Mouse (Mus musculus) megakaryocyte, embryonic 14.5 days (primary cell): ENCODE measurements around the gene Rnaset2a. TPM values are rescaled to one million over a fixed set of nuclear protein-coding genes. Genes with fewer than 3 reads are reported as not detected.
"Not testable (repeated sequence)": the region's sequence is repeated elsewhere in the genome, so short reads cannot be mapped to it uniquely, and the experiment has no call there.

Experiments used
- H3K27me3 ChIP-seq: replicated peaks from 2 replicates; pipeline ENCODE3; 2012; ENCODE audit warnings: inconsistent platforms
- H3K36me3 ChIP-seq: replicated peaks from 2 replicates; pipeline ENCODE3; 2012; ENCODE audit warnings: low read length, inconsistent platforms, mixed read lengths
- H3K4me1 ChIP-seq: 2 replicates; pipeline ENCODE4 v1.6.1; 2012; ENCODE audit warnings: inconsistent platforms
- H3K4me3 ChIP-seq: replicated peaks from 2 replicates; pipeline ENCODE3; 2012; ENCODE audit warnings: moderate library complexity, mild to moderate bottlenecking, inconsistent platforms
- H3K9me3 ChIP-seq: 2 replicates; pipeline ENCODE4 v1.6.1; 2012; ENCODE audit warnings: inconsistent platforms
- polyA plus RNA-seq: library from polyadenylated mRNA; stranded (reverse); fragments of >175 nt; gene quantifications from 2 replicates; pipeline ENCODE4 v1.2.3, GENCODE M21; 2012; ENCODE audit warnings: low replicate concordance; ENCODE audit not compliant: insufficient read depth

Gene Rnaset2a
- polyA plus RNA-seq, 1 experiment: 88.8 TPM

GRCm38 (mm10) chr17:8100405-8101296 is 47.2 kb downstream of the Rnaset2a start:
- H3K4me3 ChIP-seq, H3K36me3 ChIP-seq, H3K4me1 ChIP-seq, H3K27me3 ChIP-seq, H3K9me3 ChIP-seq: not testable (repeated sequence)

GRCm38 (mm10) chr17:8096199-8096598 is 51.7 kb downstream of the Rnaset2a start:
- not testable (repeated sequence) for H3K27me3 ChIP-seq, H3K4me3 ChIP-seq, H3K9me3 ChIP-seq, H3K36me3 ChIP-seq, H3K4me1 ChIP-seq

- H3K9me3 ChIP-seq, H3K36me3 ChIP-seq, H3K27me3 ChIP-seq, H3K4me1 ChIP-seq, H3K4me3 ChIP-seq: not testable (repeated sequence)
Observed at GRCm38 (mm10) chr17:8095653-8096052, 52.2 kb downstream of the Rnaset2a start.

- H3K4me1 ChIP-seq, H3K36me3 ChIP-seq, H3K27me3 ChIP-seq, H3K9me3 ChIP-seq, H3K4me3 ChIP-seq: not testable (repeated sequence)
Observed at GRCm38 (mm10) chr17:8092537-8093526, 55.1 kb downstream of the Rnaset2a start.

GRCm38 (mm10) chr17:8091320-8091719 is 56.6 kb downstream of the Rnaset2a start:
- H3K4me3 ChIP-seq, H3K4me1 ChIP-seq, H3K9me3 ChIP-seq, H3K36me3 ChIP-seq, H3K27me3 ChIP-seq: not testable (repeated sequence)

- H3K9me3 ChIP-seq, H3K4me3 ChIP-seq, H3K36me3 ChIP-seq, H3K4me1 ChIP-seq, H3K27me3 ChIP-seq: not testable (repeated sequence)
Observed at GRCm38 (mm10) chr17:8069847-8070246, 78.0 kb downstream of the Rnaset2a start.

Other genes with a start within 250 kb of the Rnaset2a start
- 0.49 TPM in 1 of 2 replicates, not detected in the other for gene Tagap, start 222.1 kb downstream of the Rnaset2a start, polyA plus RNA-seq
- gene Rsph3a, start 202.5 kb downstream of the Rnaset2a start, polyA plus RNA-seq: 62.6 and 98.0 TPM in 2 replicates
- not detected in 2 replicates for gene Gm49673, start 309 bp downstream of the Rnaset2a start, polyA plus RNA-seq
- gene Fgfr1op, start 17.4 kb upstream of the Rnaset2a start, polyA plus RNA-seq: 2.2 TPM in 1 of 2 replicates, not detected in the other
- not detected in 2 replicates for gene Ccr6, start 87.9 kb upstream of the Rnaset2a start, polyA plus RNA-seq
- gene Mpc1, start 134.8 kb upstream of the Rnaset2a start, polyA plus RNA-seq: 33.7 TPM in 1 of 2 replicates, not detected in the other
- gene Sft2d1, start 163.0 kb upstream of the Rnaset2a start, polyA plus RNA-seq: 81.6 and 131 TPM in 2 replicates
- 0.48 and 1.9 TPM in 2 replicates for gene Prr18, start 189.4 kb upstream of the Rnaset2a start, polyA plus RNA-seq
- not detected in 2 replicates for gene T2, start 207.9 kb upstream of the Rnaset2a start, polyA plus RNA-seq